Mouse (Mus musculus): ENCODE data around the gene Polr2l.

DNA sequence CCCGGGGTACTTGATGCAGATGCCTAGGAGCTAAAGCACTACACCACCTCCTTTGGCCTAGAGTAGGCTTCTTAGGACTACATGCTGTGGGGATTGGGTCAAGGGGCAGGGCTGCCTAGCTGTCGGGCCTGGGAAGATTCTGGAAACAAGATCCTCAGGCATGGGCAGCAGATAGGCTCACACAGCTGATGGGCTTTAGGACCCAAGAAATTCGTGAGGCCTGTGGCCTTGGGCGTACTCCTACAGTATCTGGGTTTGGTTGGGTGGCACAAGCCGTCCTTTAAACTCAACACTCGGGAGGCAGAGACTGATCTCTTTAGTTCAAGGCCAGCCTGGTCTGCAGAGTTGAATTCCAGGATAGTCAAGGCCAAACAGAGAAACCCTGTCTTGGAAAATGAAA lies 2.7 kb downstream of the Polr2l start:
- TF ChIP-seq CTCF (IDR thresholded peaks at IDR 0.05; ENCODE audit: low read depth, low read length), result no peak
- no peak for TF ChIP-seq POLR2A (IDR thresholded peaks at IDR 0.05; ENCODE audit: borderline replicate concordance, low read depth, low read length)
